Mouse (Mus musculus): ENCODE measurements around the gene Alkal2.

The Alkal2 gene

DNA sequence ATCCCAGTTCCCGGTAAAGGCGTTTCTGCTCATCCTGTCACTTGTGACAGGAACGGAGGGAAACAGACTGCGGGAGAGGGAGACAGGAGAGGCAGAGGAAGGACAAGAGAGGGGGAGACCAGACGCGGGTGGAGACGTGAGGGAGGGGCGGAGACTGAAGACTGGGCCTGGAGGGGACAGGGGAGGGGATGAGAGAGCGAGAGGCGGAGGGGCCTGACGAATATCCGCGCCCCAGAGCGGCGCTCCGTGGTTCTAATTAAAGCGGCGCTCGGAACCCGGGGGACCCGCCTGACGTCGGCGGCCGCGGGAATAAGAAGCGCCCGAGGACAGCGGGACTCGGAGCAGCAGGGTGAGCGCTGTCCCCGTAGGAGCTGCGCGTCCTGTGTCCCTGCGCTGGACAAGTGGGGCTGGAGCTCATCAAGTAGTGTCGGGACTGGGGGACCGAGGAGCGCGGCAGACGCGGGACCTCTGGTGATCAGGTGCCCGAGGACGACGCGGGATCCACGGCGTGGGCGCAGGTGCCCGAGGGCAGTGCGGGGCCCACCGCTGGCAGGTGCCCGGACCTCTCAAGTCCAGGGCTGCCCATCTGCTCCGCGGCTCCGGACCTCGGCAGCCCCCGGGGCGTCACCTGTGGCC is at the start of gene Alkal2:
TSS of gene Alkal2 (plus strand) at position 337 of the 636 bp plus-strand sequence.
- DNase-seq (ENCODE audit: low spot score in 2 of 2): no peak

DNA sequence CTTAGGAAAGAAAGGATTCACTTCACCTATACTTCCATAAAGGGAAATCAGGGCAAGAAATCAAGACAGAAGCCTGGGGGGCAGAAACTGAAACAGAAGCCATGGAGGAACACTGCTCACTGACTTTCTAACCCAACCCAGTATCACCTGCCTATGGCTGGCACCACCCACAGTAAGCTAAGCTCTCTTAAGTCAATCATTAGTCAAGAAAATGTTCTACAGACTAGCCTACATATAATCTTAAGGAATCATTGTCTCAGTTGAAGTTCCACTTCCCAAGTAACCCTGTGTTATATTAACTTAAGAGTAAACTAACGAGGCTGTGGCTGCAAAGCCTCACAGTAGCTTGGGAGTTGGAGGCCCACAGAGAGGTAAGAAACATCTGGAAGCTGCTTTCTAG is 35.6 kb upstream of the Alkal2 start:
- DNase-seq (ENCODE audit: low spot score in 2 of 2): no peak

- no peak for DNase-seq (ENCODE audit: low spot score in 2 of 2)
Measured at GRCm38 (mm10) chr12:30850902-30851301, 33.2 kb upstream of the Alkal2 start.

- no peak for DNase-seq (ENCODE audit: low spot score in 2 of 2)
Measured at GRCm38 (mm10) chr12:30851871-30852270, 32.3 kb upstream of the Alkal2 start.

- no peak for DNase-seq (ENCODE audit: low spot score in 2 of 2)
Measured at GRCm38 (mm10) chr12:30855442-30856159, 28.5 kb upstream of the Alkal2 start.

GRCm38 (mm10) chr12:30856172-30856571 is 27.9 kb upstream of the Alkal2 start:
- DNase-seq (ENCODE audit: low spot score in 2 of 2): no peak

- DNase-seq (ENCODE audit: low spot score in 2 of 2): no peak
Measured at GRCm38 (mm10) chr12:30864347-30864746, 19.8 kb upstream of the Alkal2 start.

DNA sequence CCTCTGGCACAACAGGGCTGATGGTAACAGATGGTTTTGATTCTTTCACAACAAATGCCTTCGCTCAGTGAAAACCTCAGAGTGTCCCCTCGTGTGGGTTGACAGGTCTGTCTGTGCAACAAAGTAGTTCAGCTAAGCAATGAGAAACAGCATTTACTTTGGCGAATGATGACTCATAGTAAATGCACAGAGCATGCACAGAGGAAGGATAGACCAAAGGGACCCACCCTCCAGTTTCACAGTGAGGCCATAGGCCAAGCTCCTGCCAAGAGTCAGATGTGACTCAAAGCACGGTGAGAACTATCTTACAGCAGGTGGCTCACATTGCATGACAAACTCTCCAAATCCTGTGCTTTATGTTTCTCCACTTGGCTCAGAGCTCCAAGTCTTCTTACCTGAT is 18.3 kb upstream of the Alkal2 start:
- no peak for DNase-seq (ENCODE audit: low spot score in 2 of 2)

DNA sequence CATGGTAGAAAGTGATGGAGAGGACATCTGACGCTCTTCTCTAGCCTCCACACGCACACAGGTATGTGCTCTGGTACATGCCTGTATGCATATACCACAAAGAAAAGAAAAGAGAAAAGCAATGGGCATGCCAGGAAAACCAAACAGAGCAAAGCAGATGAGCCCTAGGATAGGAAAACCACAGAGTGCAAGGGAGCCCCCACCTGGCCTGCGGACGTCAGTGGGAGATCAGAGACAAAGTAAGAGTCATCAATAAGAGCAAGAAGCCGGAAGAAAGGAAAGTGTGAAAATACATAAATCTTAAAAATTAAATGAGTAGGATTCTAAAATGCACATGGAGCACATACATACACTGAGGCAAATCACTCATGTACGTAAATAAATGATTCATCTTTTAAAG is 4.7 kb upstream of the Alkal2 start:
- no peak for DNase-seq (ENCODE audit: low spot score in 2 of 2)

DNA sequence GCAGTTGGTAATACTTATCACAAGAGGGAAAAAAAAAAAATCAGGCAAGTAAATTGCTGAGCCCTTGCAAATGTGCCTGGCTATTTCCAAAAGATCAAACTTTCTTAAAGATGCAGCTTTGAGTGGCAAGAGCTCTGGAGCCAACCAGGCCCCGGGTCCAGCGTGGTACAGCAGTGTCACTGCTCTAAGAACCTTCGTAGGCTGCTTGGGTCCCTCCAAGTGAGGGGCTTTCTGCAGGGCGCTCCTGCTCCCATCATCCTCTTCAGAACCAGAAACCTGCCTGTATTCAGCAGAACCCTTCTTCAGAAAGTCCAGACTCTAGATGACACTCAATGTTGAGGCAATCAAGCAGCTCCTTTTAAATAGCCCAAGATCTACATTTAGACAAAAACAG is 533 bp upstream of the Alkal2 start:
- DNase-seq (ENCODE audit: low spot score in 2 of 2): no peak

GRCm38 (mm10) chr12:30884622-30885230 is 604 bp downstream of the Alkal2 start:
- DNase-seq (ENCODE audit: low spot score in 2 of 2): no peak

GRCm38 (mm10) chr12:30885891-30886290 is 1.8 kb downstream of the Alkal2 start:
- no peak for DNase-seq (ENCODE audit: low spot score in 2 of 2)

DNA sequence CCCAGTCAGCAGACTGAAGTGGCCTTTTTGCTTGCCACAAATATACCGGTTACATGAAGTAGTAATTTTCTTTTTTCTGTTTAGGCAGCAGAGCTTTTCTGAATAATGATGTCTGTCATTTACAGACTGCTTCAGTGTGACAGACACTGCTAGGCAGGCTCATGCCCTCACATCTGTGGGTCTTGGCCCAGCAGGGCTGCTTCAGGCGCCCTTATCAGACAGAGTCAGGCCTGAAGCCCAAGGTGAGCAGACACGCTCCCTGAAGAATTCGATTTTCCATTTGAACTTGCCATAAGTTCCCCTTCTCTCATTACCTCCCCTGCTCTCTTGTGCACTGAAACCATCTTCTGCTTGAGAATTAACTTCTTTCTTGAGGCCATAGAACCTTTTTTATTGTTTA is 3.9 kb downstream of the Alkal2 start:
- no peak for DNase-seq (ENCODE audit: low spot score in 2 of 2)

DNA sequence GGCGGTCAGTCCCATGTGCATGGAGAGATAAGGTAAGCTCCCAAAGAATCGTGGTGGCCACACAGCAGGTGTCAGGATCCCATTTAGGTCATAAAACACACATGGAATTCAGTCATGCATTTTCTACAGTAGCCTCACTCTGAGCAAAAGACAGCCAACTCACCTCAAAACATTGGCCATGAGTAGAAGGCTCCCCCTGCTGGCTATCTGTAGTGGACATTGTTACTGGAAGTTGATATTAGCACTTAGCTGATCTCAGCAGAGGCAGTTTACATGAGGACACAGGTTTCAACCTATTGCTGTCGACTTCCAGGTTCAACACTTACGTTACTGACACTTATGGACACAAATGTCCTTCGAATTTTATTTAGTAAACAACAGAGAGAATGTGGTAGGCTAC is 5.9 kb downstream of the Alkal2 start:
- DNase-seq (ENCODE audit: low spot score in 2 of 2): peak; percentile 5 to 29

GRCm38 (mm10) chr12:30891438-30891837 is 7.3 kb downstream of the Alkal2 start:
- DNase-seq (ENCODE audit: low spot score in 2 of 2): no peak

GRCm38 (mm10) chr12:30897039-30897438 is 12.9 kb downstream of the Alkal2 start:
- peak in 1 of 2 experiments; percentile 23 for DNase-seq (ENCODE audit: low spot score in 2 of 2)

DNA sequence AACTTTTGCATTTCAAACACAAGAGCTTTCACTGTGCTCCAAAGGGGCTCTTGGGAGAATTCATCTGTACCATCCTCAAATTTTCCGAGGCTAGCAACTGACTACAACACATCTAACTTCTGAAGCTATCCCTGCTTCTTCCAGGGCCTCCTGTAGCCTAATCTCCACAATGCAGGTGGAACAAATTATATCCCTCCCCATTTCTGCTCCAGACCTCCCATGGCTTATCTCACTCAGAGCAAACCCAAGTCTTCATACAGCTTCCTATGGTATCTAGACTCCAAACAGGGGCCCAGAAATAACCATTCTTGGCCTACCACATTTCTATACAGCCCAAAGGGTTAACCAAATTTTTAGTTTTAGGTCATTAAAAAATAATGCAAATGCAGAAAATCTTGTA is 24.5 kb downstream of the Alkal2 start:
- peak; percentile 31 to 65 for DNase-seq (ENCODE audit: low spot score in 2 of 2)

GRCm38 (mm10) chr12:30909881-30910280 is 25.8 kb downstream of the Alkal2 start:
- DNase-seq (ENCODE audit: low spot score in 2 of 2): peak; percentile 43 to 72

- DNase-seq (ENCODE audit: low spot score in 2 of 2): peak in 1 of 2 experiments; percentile 5
Measured at GRCm38 (mm10) chr12:30910860-30911259, 26.7 kb downstream of the Alkal2 start.

GRCm38 (mm10) chr12:30911261-30912047 is 27.3 kb downstream of the Alkal2 start, which contains the start of the genes Acp1 and Sh3yl1:
TSS of gene Acp1 (minus strand) at chr12:30911589.
TSS of gene Sh3yl1 (plus strand) at chr12:30911668.
- DNase-seq (ENCODE audit: low spot score in 2 of 2): peak; percentile 93 to 94

- peak; percentile 32 to 49 for DNase-seq (ENCODE audit: low spot score in 2 of 2)
Measured at GRCm38 (mm10) chr12:30912048-30912381, 27.9 kb downstream of the Alkal2 start.

DNA sequence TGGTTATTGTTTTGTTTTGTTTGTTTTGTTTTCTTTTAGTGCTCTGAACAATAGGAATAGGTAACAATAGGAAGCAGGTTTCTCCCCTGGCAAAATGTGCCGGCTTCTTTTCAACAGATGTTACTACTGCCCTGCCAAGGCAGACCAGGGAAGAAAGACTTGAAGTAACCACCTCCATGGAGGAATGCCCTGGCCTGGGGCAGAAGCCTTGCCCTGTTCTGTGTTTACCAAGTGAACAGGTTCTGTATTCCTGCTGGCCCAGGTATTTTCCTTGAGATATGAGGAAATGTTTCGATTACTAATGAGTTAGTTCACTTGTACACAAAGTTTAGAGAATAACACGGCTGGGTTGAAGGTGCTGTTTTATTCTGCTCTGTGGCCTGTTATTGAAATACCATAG is 28.7 kb downstream of the Alkal2 start:
- no peak for DNase-seq (ENCODE audit: low spot score in 2 of 2)

Data from spleen, postnatal 36 days (tissue).